Mouse (Mus musculus): Measurements from ENCODE around the gene Xirp1. TPM values are rescaled to one million over a fixed set of nuclear protein-coding genes. Genes with fewer than 3 reads are reported as not detected.

Xirp1 gene
- polyA plus RNA-seq, 1 experiment from 2014 or later, result 0.13 TPM

GRCm38 (mm10) chr9:120009871-120010270 is 13.5 kb downstream of the Xirp1 start:
- no peak overlapping the region for H3K4me2 ChIP-seq (ENCODE audit: low read depth, low read length)
- H3K9me3 ChIP-seq (ENCODE audit: low read length), result no peaks in the 10 kb centered on the region
- DNase-seq (no peak), ATAC-seq (no peak)
- H3K36me3 ChIP-seq (replicated peaks; ENCODE audit: insufficient read depth, low read length), result no peaks in the 10 kb centered on the region
- no peak overlapping the region for H3K4me3 ChIP-seq (ENCODE audit: low read depth, low read length)
- WGBS (ENCODE audit: insufficient replicate concordance), result 73% methylated on average over 3 of the region's 3 CpGs
- peak overlapping the region; percentile 82 for H3K27ac ChIP-seq (ENCODE audit: low read depth)
- H3K27me3 ChIP-seq (ENCODE audit: insufficient read depth, low read length), result no peaks in the 10 kb centered on the region
- peaks cover 27% of the 10 kb centered on the region for H3K4me1 ChIP-seq (ENCODE audit: insufficient read depth)
- no peak overlapping the region for H3K9ac ChIP-seq (replicated peaks)
- TF ChIP-seq CTCF (IDR thresholded peaks at IDR 0.05; ENCODE audit: low read depth) (no peak), EP300 (IDR thresholded peaks at IDR 0.05; ENCODE audit: low read depth) (no peak)

GRCm38 (mm10) chr9:120009226-120009841 is 14.1 kb downstream of the Xirp1 start:
- Histone ChIP-seq H3K4me3 (ENCODE audit: low read depth, low read length) (no peak overlapping the region), H3K27me3 (ENCODE audit: insufficient read depth, low read length) (no peaks in the 10 kb centered on the region), H3K9me3 (ENCODE audit: low read length) (no peaks in the 10 kb centered on the region), H3K4me1 (ENCODE audit: insufficient read depth) (peaks cover 21% of the 10 kb centered on the region), H3K36me3 (replicated peaks; ENCODE audit: insufficient read depth, low read length) (no peaks in the 10 kb centered on the region), H3K9ac (replicated peaks) (no peak overlapping the region), H3K27ac (ENCODE audit: low read depth) (0 out of 2 replicates have a peak overlapping the region, but pooled peaks have one; percentile 32), H3K4me2 (ENCODE audit: low read depth, low read length) (no peak overlapping the region)
- WGBS (ENCODE audit: insufficient replicate concordance), result 78% methylated on average over 7 of the region's 7 CpGs
- ATAC-seq, result no peak
- no peak for DNase-seq
- TF ChIP-seq CTCF (IDR thresholded peaks at IDR 0.05; ENCODE audit: low read depth), result no peak

GRCm38 (mm10) chr9:120007833-120008232 is 15.6 kb downstream of the Xirp1 start:
- no peak overlapping the region for H3K9ac ChIP-seq (replicated peaks)

GRCm38 (mm10) chr9:120005936-120006335 is 17.5 kb downstream of the Xirp1 start:
- H3K9ac ChIP-seq (replicated peaks), result no peak overlapping the region
- peaks cover 26% of the 10 kb centered on the region for H3K4me1 ChIP-seq (ENCODE audit: insufficient read depth)
- H3K36me3 ChIP-seq (replicated peaks; ENCODE audit: insufficient read depth, low read length), result no peaks in the 10 kb centered on the region
- H3K27me3 ChIP-seq (ENCODE audit: insufficient read depth, low read length), result no peaks in the 10 kb centered on the region
- H3K9me3 ChIP-seq (ENCODE audit: low read length), result no peaks in the 10 kb centered on the region
- no peak overlapping the region for H3K4me3 ChIP-seq (ENCODE audit: low read depth, low read length)
- no peak overlapping the region for H3K4me2 ChIP-seq (ENCODE audit: low read depth, low read length)
- WGBS (ENCODE audit: insufficient replicate concordance), result 61% methylated on average over 3 of the region's 3 CpGs
- DNase-seq, result no peak
- no peak for ATAC-seq
- TF ChIP-seq EP300 (IDR thresholded peaks at IDR 0.05; ENCODE audit: low read depth) (no peak), CTCF (IDR thresholded peaks at IDR 0.05; ENCODE audit: low read depth) (no peak)
- no peak overlapping the region for H3K27ac ChIP-seq (ENCODE audit: low read depth)

More at GRCm38 (mm10) chr9:120007833-120008232, 15.6 kb downstream of the Xirp1 start:
- ATAC-seq, result no peak
- WGBS (ENCODE audit: insufficient replicate concordance), result 80% methylated on average over 1 of the region's 1 CpGs
- Histone ChIP-seq H3K4me1 (ENCODE audit: insufficient read depth) (peaks cover 14% of the 10 kb centered on the region), H3K27me3 (ENCODE audit: insufficient read depth, low read length) (no peaks in the 10 kb centered on the region), H3K4me2 (ENCODE audit: low read depth, low read length) (no peak overlapping the region), H3K4me3 (ENCODE audit: low read depth, low read length) (no peak overlapping the region), H3K36me3 (replicated peaks; ENCODE audit: insufficient read depth, low read length) (no peaks in the 10 kb centered on the region), H3K9me3 (ENCODE audit: low read length) (no peaks in the 10 kb centered on the region), H3K27ac (ENCODE audit: low read depth) (no peak overlapping the region)
- TF ChIP-seq EP300 (IDR thresholded peaks at IDR 0.05; ENCODE audit: low read depth) (no peak), CTCF (IDR thresholded peaks at IDR 0.05; ENCODE audit: low read depth) (peak; percentile 18; the same call in 1 of the 2 replicates)
- DNase-seq, result no peak

- Histone ChIP-seq H3K27me3 (ENCODE audit: insufficient read depth, low read length) (no peaks in the 10 kb centered on the region), H3K27ac (ENCODE audit: low read depth) (no peak overlapping the region), H3K4me1 (ENCODE audit: insufficient read depth) (peaks cover 40% of the 10 kb centered on the region), H3K9ac (replicated peaks) (no peak overlapping the region), H3K9me3 (ENCODE audit: low read length) (no peaks in the 10 kb centered on the region), H3K4me2 (ENCODE audit: low read depth, low read length) (no peak overlapping the region), H3K4me3 (ENCODE audit: low read depth, low read length) (no peak overlapping the region), H3K36me3 (replicated peaks; ENCODE audit: insufficient read depth, low read length) (no peaks in the 10 kb centered on the region)
- 62% methylated on average over 5 of the region's 5 CpGs for WGBS (ENCODE audit: insufficient replicate concordance)
- DNase-seq (no peak), ATAC-seq (no peak)
- TF ChIP-seq EP300 (IDR thresholded peaks at IDR 0.05; ENCODE audit: low read depth) (no peak), CTCF (IDR thresholded peaks at IDR 0.05; ENCODE audit: low read depth) (no peak)
Observed at GRCm38 (mm10) chr9:120002893-120003292, 20.5 kb downstream of the Xirp1 start.

- H3K4me1 ChIP-seq (ENCODE audit: insufficient read depth), result peaks cover 40% of the 10 kb centered on the region
- peak overlapping the region; percentile 89 for H3K27ac ChIP-seq (ENCODE audit: low read depth)
- H3K27me3 ChIP-seq (ENCODE audit: insufficient read depth, low read length), result no peaks in the 10 kb centered on the region
- H3K4me2 ChIP-seq (ENCODE audit: low read depth, low read length), result peak overlapping the region; percentile 72
- peak overlapping the region; percentile 37 for H3K4me3 ChIP-seq (ENCODE audit: low read depth, low read length)
- no peaks in the 10 kb centered on the region for H3K36me3 ChIP-seq (replicated peaks; ENCODE audit: insufficient read depth, low read length)
- WGBS (ENCODE audit: insufficient replicate concordance), result 9% methylated on average over 31 of the region's 31 CpGs
- TF ChIP-seq EP300 (IDR thresholded peaks at IDR 0.05; ENCODE audit: low read depth) (peak; percentile 82), CTCF (IDR thresholded peaks at IDR 0.05; ENCODE audit: low read depth) (no peak)
- peak overlapping the region; percentile 56 for H3K9ac ChIP-seq (replicated peaks)
- H3K9me3 ChIP-seq (ENCODE audit: low read length), result no peaks in the 10 kb centered on the region
- DNase-seq (peak; percentile 92), ATAC-seq (peak; percentile 91)
Observed at GRCm38 (mm10) chr9:120001945-120002725, 21.3 kb downstream of the Xirp1 start.
